Mouse (Mus musculus): ENCODE measurements around the gene Atg10. TPM values are rescaled to one million over a fixed set of nuclear protein-coding genes. Genes with fewer than 3 reads are reported as not detected.

Atg10 gene
- total RNA-seq, 2 experiments from 2014 or later = 16.9 to 18.9 TPM

GRCm38 (mm10) chr13:91039201-91039807 lies 184.5 kb downstream of the Atg10 start:
- no peak for ATAC-seq (replicated peaks; ENCODE audit: poor library complexity, severe bottlenecking)

GRCm38 (mm10) chr13:91038636-91039035 lies 185.1 kb downstream of the Atg10 start:
- ATAC-seq (replicated peaks; ENCODE audit: poor library complexity, severe bottlenecking) = no peak

GRCm38 (mm10) chr13:91038034-91038433 lies 185.7 kb downstream of the Atg10 start:
- no peak for ATAC-seq (replicated peaks; ENCODE audit: poor library complexity, severe bottlenecking)

- ATAC-seq (replicated peaks; ENCODE audit: poor library complexity, severe bottlenecking) = no peak; the same call in 1 of the 2 replicates
Observed at GRCm38 (mm10) chr13:91037405-91037804, 186.4 kb downstream of the Atg10 start.

- no peak for ATAC-seq (replicated peaks; ENCODE audit: poor library complexity, severe bottlenecking)
Observed at GRCm38 (mm10) chr13:91031836-91032235, 191.9 kb downstream of the Atg10 start.

GRCm38 (mm10) chr13:91023447-91023846 lies 200.3 kb downstream of the Atg10 start:
- no peak for ATAC-seq (replicated peaks; ENCODE audit: poor library complexity, severe bottlenecking)

- no peak for ATAC-seq (replicated peaks; ENCODE audit: poor library complexity, severe bottlenecking)
Observed at GRCm38 (mm10) chr13:91011851-91012250, 211.9 kb downstream of the Atg10 start.

GRCm38 (mm10) chr13:90995034-90995629 lies 228.6 kb downstream of the Atg10 start:
- ATAC-seq (replicated peaks; ENCODE audit: poor library complexity, severe bottlenecking) = no peak

- ATAC-seq (replicated peaks; ENCODE audit: poor library complexity, severe bottlenecking) = no peak
Observed at GRCm38 (mm10) chr13:90993602-90994001, 230.2 kb downstream of the Atg10 start.

- no peak for ATAC-seq (replicated peaks; ENCODE audit: poor library complexity, severe bottlenecking)
Observed at GRCm38 (mm10) chr13:90992948-90993347, 230.8 kb downstream of the Atg10 start.

- ATAC-seq (replicated peaks; ENCODE audit: poor library complexity, severe bottlenecking) = no peak
Observed at GRCm38 (mm10) chr13:90988226-90988625, 235.5 kb downstream of the Atg10 start.

- no peak for ATAC-seq (replicated peaks; ENCODE audit: poor library complexity, severe bottlenecking)
Observed at GRCm38 (mm10) chr13:90985417-90985816, 238.4 kb downstream of the Atg10 start.

GRCm38 (mm10) chr13:90984073-90984472 lies 239.7 kb downstream of the Atg10 start:
- peak; percentile 61; the same call in 1 of the 2 replicates for ATAC-seq (replicated peaks; ENCODE audit: poor library complexity, severe bottlenecking)

GRCm38 (mm10) chr13:90981798-90982197 lies 242.0 kb downstream of the Atg10 start:
- no peak for ATAC-seq (replicated peaks; ENCODE audit: poor library complexity, severe bottlenecking)

GRCm38 (mm10) chr13:90980878-90981674 lies 242.7 kb downstream of the Atg10 start:
- peak; percentile 42; the same call in 1 of the 2 replicates for ATAC-seq (replicated peaks; ENCODE audit: poor library complexity, severe bottlenecking)

GRCm38 (mm10) chr13:90977057-90977456 lies 246.7 kb downstream of the Atg10 start:
- no peak for ATAC-seq (replicated peaks; ENCODE audit: poor library complexity, severe bottlenecking)

- ATAC-seq (replicated peaks; ENCODE audit: poor library complexity, severe bottlenecking) = no peak
Observed at GRCm38 (mm10) chr13:90973409-90973808, 250.4 kb downstream of the Atg10 start.

GRCm38 (mm10) chr13:90970259-90971017 lies 253.3 kb downstream of the Atg10 start:
- ATAC-seq (replicated peaks; ENCODE audit: poor library complexity, severe bottlenecking) = no peak

- ATAC-seq (replicated peaks; ENCODE audit: poor library complexity, severe bottlenecking) = no peak
Observed at GRCm38 (mm10) chr13:90968940-90969339, 254.8 kb downstream of the Atg10 start.

GRCm38 (mm10) chr13:90967422-90967821 lies 256.3 kb downstream of the Atg10 start:
- peak; percentile 100 for ATAC-seq (replicated peaks; ENCODE audit: poor library complexity, severe bottlenecking)

GRCm38 (mm10) chr13:90965996-90966395 lies 257.8 kb downstream of the Atg10 start:
- no peak for ATAC-seq (replicated peaks; ENCODE audit: poor library complexity, severe bottlenecking)
